Mouse (Mus musculus): ENCODE results near the gene Susd1.

- TF ChIP-seq POLR2A (IDR thresholded peaks at IDR 0.05; ENCODE audit: low read depth, low read length) (no peak), CTCF (IDR thresholded peaks at IDR 0.05; ENCODE audit: extremely low read depth, insufficient read length, insufficient replicate concordance, low read depth, low read length) (no peak)
Measured at GRCm38 (mm10) chr4:59457091-59457490, 18.7 kb upstream of the Susd1 start.

Measured in small intestine, adult 2 months (tissue).